Comparison of ENCODE assay signal across 18 mouse cellular contexts in the genomic region with DNA sequence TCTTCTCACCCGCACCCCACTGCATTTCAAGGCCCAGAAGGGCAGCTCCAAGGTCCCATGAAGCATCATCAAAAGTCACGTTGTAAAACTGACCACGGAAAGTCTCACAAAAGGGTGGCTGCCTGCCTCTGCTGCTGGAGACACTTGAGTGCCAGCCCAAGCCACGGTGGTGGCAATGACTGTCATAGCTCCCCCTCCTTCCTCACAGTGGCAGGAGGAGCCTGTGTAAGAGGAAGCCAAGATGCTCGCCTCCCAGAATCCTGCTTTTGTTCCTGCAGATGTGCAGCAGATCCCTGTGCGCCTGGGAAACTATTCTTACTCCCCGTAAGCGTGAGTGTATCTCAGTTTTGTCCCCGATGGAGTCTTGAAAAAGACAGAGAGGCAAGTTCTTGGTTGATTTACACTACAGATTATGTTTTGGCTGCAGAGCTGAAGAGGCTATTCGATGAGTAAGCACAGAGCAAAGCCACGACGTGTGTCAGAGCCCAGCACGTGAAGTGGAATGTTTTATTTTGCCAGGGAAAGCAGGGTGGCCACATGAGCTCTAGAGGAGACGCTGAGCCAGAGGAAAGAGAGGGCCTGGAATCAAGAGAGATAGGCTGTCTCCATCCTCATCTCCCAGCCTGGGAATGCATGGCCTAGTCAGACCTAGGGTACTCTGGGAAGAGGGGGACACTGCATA.
A peak's percentile ranks its signal among the peaks of the same experiment; 100 is the strongest.
DNase-seq lines count a peak whose midpoint lies in the region; ATAC-seq and TF ChIP-seq lines count a peak whose summit lies in the region.
"Had no signal": no experiment of that assay in that cellular context is flagged by ENCODE, and none has a peak within 500 bp of the region (broad histone marks: within the 10 kb centered on the region; RNA-seq: fewer than 3 reads in every experiment).

No protein-coding gene starts in this region.

- no peak for TF ChIP-seq CTCF in gastrocnemius, adult 2 months (IDR thresholded peaks at IDR 0.05)

- no peak overlapping the region for H3K4me3 ChIP-seq in gastrocnemius, adult 2 months
- H3K4me3 ChIP-seq: heart, embryonic 12.5 days; liver, embryonic 15.5 days had no signal

- H3K27ac ChIP-seq in gastrocnemius, adult 2 months = 0 out of 2 replicates have a peak overlapping the region, but pooled peaks have one; percentile 24
- H3K27ac ChIP-seq: liver, embryonic 15.5 days had no signal

- intact Hi-C loops in gastrocnemius, adult 2 months (cut with DNase I) = no loop called here

- peak; percentile 44 to 50; a peak in 3 of 4 replicates for ATAC-seq in hematopoietic stem cell, adult 5-6 weeks (replicated peaks in 1 of 2; ENCODE audit: insufficient read depth in 1 of 2, low FRiP score in 2 of 2, low TSS enrichment in 1 of 2, low read depth in 1 of 2, poor library complexity in 2 of 2, severe bottlenecking in 2 of 2)
- ATAC-seq: CD4-positive, CD25-positive, alpha-beta regulatory T cell, adult 4 months; hindbrain, embryonic 16.5 days; intestine, postnatal 0 days had no signal

- DNase-seq in gastrocnemius, adult 2 months = no peak
- no peak for DNase-seq in gastrocnemius, postnatal 25 days
- DNase-seq in Muller cell, postnatal 12 days (ENCODE audit: inconsistent ontology term) = peak; percentile 75
- DNase-seq in adrenal gland, postnatal 10 days = peak; percentile 39
- no peak for DNase-seq in cerebellum, adult 11 months
- DNase-seq in kidney, postnatal 4 days = no peak
- DNase-seq: cerebellum, adult 11-12 months; cerebellum, postnatal 36 days; heart, postnatal 36 days; lung, postnatal 14 days; right cerebral cortex, postnatal 4 days; thymus, adult 2 months had no signal

Comparison
In these comparisons a context has a peak if more than half of its experiments do, and no peak if none do; other contexts are left out.
1. DNase-seq: peak in Muller cell, postnatal 12 days (single experiment) and adrenal gland, postnatal 10 days (single experiment); none in gastrocnemius, adult 2 months (single experiment), gastrocnemius, postnatal 25 days (single experiment), cerebellum, adult 11 months (single experiment) and kidney, postnatal 4 days (0 of 2).